Mouse (Mus musculus): Measurements from ENCODE around the gene 1600014C23Rik. TPM values are rescaled to one million over a fixed set of nuclear protein-coding genes. Genes with fewer than 3 reads are reported as not detected.

1600014C23Rik gene
- polyA plus RNA-seq, 1 experiment from 2014 or later, result 0.66 TPM

DNA sequence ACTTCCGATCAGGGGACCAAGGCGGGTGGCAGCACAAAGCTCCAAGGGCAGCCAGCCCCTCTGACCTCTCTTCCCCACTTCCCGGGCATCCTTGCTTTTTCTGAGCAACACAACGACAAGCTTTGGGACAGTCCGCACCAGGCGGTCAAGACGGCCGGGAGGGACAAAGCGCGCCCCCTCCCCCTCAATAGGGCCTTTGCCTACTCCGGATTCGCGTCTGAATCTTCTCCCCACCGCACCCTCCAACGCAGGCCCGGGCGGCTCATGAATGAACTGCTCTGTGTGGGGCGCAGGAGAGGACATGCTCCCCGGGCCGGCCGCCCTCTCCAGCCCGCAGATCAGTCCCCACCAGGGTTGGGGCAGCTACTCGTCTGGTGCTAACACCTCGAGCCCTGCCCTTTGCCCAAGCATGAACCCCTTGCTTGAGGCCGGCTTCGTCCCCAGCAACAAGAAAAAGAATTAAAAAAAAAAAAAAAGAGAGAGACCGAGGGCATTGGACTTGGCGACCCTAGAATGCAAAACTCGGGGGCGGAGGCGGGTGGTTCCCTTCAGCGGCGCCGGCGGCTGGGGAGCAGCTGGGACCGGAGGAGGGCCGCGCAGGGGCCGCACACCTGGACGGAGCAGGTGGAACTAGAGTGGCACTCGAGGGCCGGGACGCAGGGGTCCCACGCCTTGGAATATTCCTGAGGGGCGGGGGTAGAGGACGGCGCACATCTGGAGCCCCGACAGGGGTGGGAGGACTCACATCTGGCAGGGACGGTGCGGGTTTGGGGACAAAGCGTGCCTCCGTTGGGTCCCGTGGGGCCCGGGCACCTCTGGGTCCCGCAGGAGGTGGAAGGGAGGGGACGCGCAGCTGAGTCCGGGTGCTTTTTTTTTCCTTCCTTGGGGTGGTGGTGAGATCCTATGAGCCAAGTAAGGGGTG lies 48.2 kb downstream of the 1600014C23Rik start:
- Histone ChIP-seq H3K27ac (peak overlapping the region; percentile 87), H3K9ac (ENCODE audit: low read depth, low read length) (peak overlapping the region; percentile 85), H3K36me3 (ENCODE audit: insufficient read depth, low read length) (no peaks in the 10 kb centered on the region), H3K4me2 (ENCODE audit: low read length) (peak overlapping the region; percentile 94), H3K9me3 (replicated peaks; ENCODE audit: low read length) (no peaks in the 10 kb centered on the region), H3K27me3 (ENCODE audit: insufficient read depth, low read length) (no peaks in the 10 kb centered on the region), H3K4me3 (replicated peaks; ENCODE audit: low read depth, low read length) (peak overlapping the region; percentile 91), H3K4me1 (replicated peaks; ENCODE audit: insufficient read depth, low read length) (peaks cover 18% of the 10 kb centered on the region; the same call in 1 of the 2 replicates)
- under 1% methylated on average over 58 of the region's 58 CpGs for WGBS
- peak; percentile 6; the same call in 1 of the 2 replicates for TF ChIP-seq CTCF (IDR thresholded peaks at IDR 0.05; ENCODE audit: low read depth)
- ATAC-seq (replicated peaks; ENCODE audit: low FRiP score, low read depth) (peak; percentile 42), DNase-seq (ENCODE audit: low spot score) (peak; percentile 62)

GRCm38 (mm10) chr17:45684667-45685131 lies 48.9 kb downstream of the 1600014C23Rik start:
- ATAC-seq (replicated peaks; ENCODE audit: low FRiP score, low read depth), result no peak

More at GRCm38 (mm10) chr17:45684667-45685131, 48.9 kb downstream of the 1600014C23Rik start:
- H3K9me3 ChIP-seq (replicated peaks; ENCODE audit: low read length), result no peaks in the 10 kb centered on the region
- no peak for TF ChIP-seq CTCF (IDR thresholded peaks at IDR 0.05; ENCODE audit: low read depth)
- no peak for DNase-seq (ENCODE audit: low spot score)
- peak overlapping the region; percentile 85 for H3K9ac ChIP-seq (ENCODE audit: low read depth, low read length)
- peak overlapping the region; percentile 91 for H3K4me3 ChIP-seq (replicated peaks; ENCODE audit: low read depth, low read length)
- peak overlapping the region; percentile 87; the same call in 1 of the 2 replicates for H3K27ac ChIP-seq
- no peaks in the 10 kb centered on the region for H3K36me3 ChIP-seq (ENCODE audit: insufficient read depth, low read length)
- 38% methylated on average over 14 of the region's 14 CpGs for WGBS
- H3K27me3 ChIP-seq (ENCODE audit: insufficient read depth, low read length), result no peaks in the 10 kb centered on the region
- H3K4me1 ChIP-seq (replicated peaks; ENCODE audit: insufficient read depth, low read length), result peaks cover 18% of the 10 kb centered on the region; the same call in 1 of the 2 replicates
- peak overlapping the region; percentile 94 for H3K4me2 ChIP-seq (ENCODE audit: low read length)

Other genes starting within 250 kb of the 1600014C23Rik start
- 11.5 and 13.8 TPM in 2 replicates for gene Aars2, start 227.0 kb downstream of the 1600014C23Rik start, polyA plus RNA-seq (2015; fragmentation: Nextera tagmentation; extraction: Ambion mirVana)
- 0.07 and 0.15 TPM in 2 replicates for gene Tcte1, start 210.4 kb downstream of the 1600014C23Rik start, polyA plus RNA-seq (2015; fragmentation: Nextera tagmentation; extraction: Ambion mirVana)
- gene Tmem151b, start 184.2 kb downstream of the 1600014C23Rik start, polyA plus RNA-seq (2015; fragmentation: Nextera tagmentation; extraction: Ambion mirVana), result 1.5 and 1.8 TPM in 2 replicates
- 4.8 and 5.1 TPM in 2 replicates for gene Nfkbie, start 178.1 kb downstream of the 1600014C23Rik start, polyA plus RNA-seq (2015; fragmentation: Nextera tagmentation; extraction: Ambion mirVana)
- gene Slc35b2, start 170.0 kb downstream of the 1600014C23Rik start, polyA plus RNA-seq (2015; fragmentation: Nextera tagmentation; extraction: Ambion mirVana), result 131 and 138 TPM in 2 replicates
- gene Hsp90ab1, start 160.6 kb downstream of the 1600014C23Rik start, polyA plus RNA-seq (2015; fragmentation: Nextera tagmentation; extraction: Ambion mirVana), result 1,330 and 1,432 TPM in 2 replicates
- 93.6 and 101 TPM in 2 replicates for gene Slc29a1, start 134.2 kb downstream of the 1600014C23Rik start, polyA plus RNA-seq (2015; fragmentation: Nextera tagmentation; extraction: Ambion mirVana)
- gene Mymx, start 131.7 kb downstream of the 1600014C23Rik start, polyA plus RNA-seq (2015; fragmentation: Nextera tagmentation; extraction: Ambion mirVana), result 16.7 and 18.4 TPM in 2 replicates
- gene Capn11, start 74.5 kb downstream of the 1600014C23Rik start, polyA plus RNA-seq (2015; fragmentation: Nextera tagmentation; extraction: Ambion mirVana), result 0.17 TPM in 1 of 2 replicates, not detected in the other
- 148 and 160 TPM in 2 replicates for gene Mrpl14, start 47.5 kb downstream of the 1600014C23Rik start, polyA plus RNA-seq (2015; fragmentation: Nextera tagmentation; extraction: Ambion mirVana)
- gene Tmem63b, start 46.9 kb downstream of the 1600014C23Rik start, polyA plus RNA-seq (2015; fragmentation: Nextera tagmentation; extraction: Ambion mirVana), result 29.6 and 32.7 TPM in 2 replicates